Mouse (Mus musculus) small intestine, adult 2 months (tissue): ENCODE measurements around the gene Tbc1d9. TPM values are rescaled to one million over a fixed set of nuclear protein-coding genes. Genes with fewer than 3 reads are reported as not detected.

ENCODE experiments used
- H3K27ac ChIP-seq: fragments of 200-500 bp; 2 replicates; pipeline ENCODE4 v1.5.1; 2012; ENCODE audit warnings: low read depth, low read length, control low read depth, inconsistent platforms; ENCODE audit not compliant: insufficient read depth
- H3K27me3 ChIP-seq: fragments of 200-500 bp; 2 replicates; pipeline ENCODE4 v1.6.1; 2012; ENCODE audit warnings: mild to moderate bottlenecking, moderate library complexity, low read length, inconsistent platforms; ENCODE audit not compliant: control insufficient read depth, insufficient read depth
- H3K36me3 ChIP-seq: fragments of 200-500 bp; 2 replicates; pipeline ENCODE4 v1.6.1; 2012; ENCODE audit warnings: mild to moderate bottlenecking, low read length, control low read depth, inconsistent platforms; ENCODE audit not compliant: control insufficient read depth, insufficient read depth
- H3K4me1 ChIP-seq: fragments of 200-500 bp; 2 replicates; pipeline ENCODE4 v1.6.1; 2012; ENCODE audit warnings: low read length, inconsistent platforms, mixed read lengths; ENCODE audit not compliant: control insufficient read depth, insufficient read depth, insufficient read length
- H3K4me3 ChIP-seq: fragments of 200-500 bp; 2 replicates; pipeline ENCODE4 v1.5.1; 2012; ENCODE audit warnings: low read depth, mild to moderate bottlenecking, control low read depth, inconsistent platforms, low read length, moderate library complexity
- CTCF ChIP-seq: fragments of 200-500 bp; IDR thresholded peaks from 2 replicates; pipeline ENCODE4 v1.5.1; 2012; ENCODE audit warnings: low read depth, mild to moderate bottlenecking, control low read depth, inconsistent platforms, low read length, moderate library complexity, mixed read lengths; ENCODE audit not compliant: insufficient replicate concordance, insufficient read length; ENCODE audit errors: extremely low read depth
- POLR2A ChIP-seq: fragments of 200-500 bp; IDR thresholded peaks from 2 replicates; pipeline ENCODE4 v1.6.1; 2012; ENCODE audit warnings: low read depth, mild to moderate bottlenecking, control low read depth, inconsistent platforms, low read length, moderate library complexity
- WGBS: fragments of 180-500 bp; shearing (Covaris S2); methylation state at CpG from one replicate; pipeline ENCODE4 v1.1.7; 2018; 5-methylcytosine and 5-hydroxymethylcytosine counted together
- polyA plus RNA-seq: library from polyadenylated mRNA; depleted of rRNA; stranded (reverse); fragments of >200 nt; gene quantifications from 2 replicates; pipeline ENCODE4 v1.2.3, GENCODE M21; 2012

Gene Tbc1d9
- polyA plus RNA-seq, 1 experiment: 8.9 TPM

- 82% methylated on average over 7 of the region's 7 CpGs for WGBS
- Histone ChIP-seq H3K4me3 (no peak overlapping the region), H3K27ac (no peak overlapping the region), H3K36me3 (no peaks in the 10 kb centered on the region), H3K27me3 (no peaks in the 10 kb centered on the region), H3K4me1 (peaks cover 7% of the 10 kb centered on the region; the same call in 1 of the 2 replicates)
- TF ChIP-seq POLR2A (no peak), CTCF (no peak)
Observed at GRCm38 (mm10) chr8:83210676-83211075, 45.5 kb downstream of the Tbc1d9 start.

- H3K4me3 ChIP-seq: no peak overlapping the region
- H3K27ac ChIP-seq: no peak overlapping the region
- H3K27me3 ChIP-seq: no peaks in the 10 kb centered on the region
- TF ChIP-seq POLR2A (no peak), CTCF (no peak)
- peaks cover 14% of the 10 kb centered on the region for H3K4me1 ChIP-seq
- H3K36me3 ChIP-seq: no peaks in the 10 kb centered on the region
- 18% methylated on average over 5 of the region's 5 CpGs for WGBS
Observed at GRCm38 (mm10) chr8:83215065-83215464, 49.9 kb downstream of the Tbc1d9 start.

GRCm38 (mm10) chr8:83216520-83216919 lies 51.4 kb downstream of the Tbc1d9 start:
- Histone ChIP-seq H3K4me1 (peaks cover 14% of the 10 kb centered on the region), H3K4me3 (no peak overlapping the region), H3K27ac (no peak overlapping the region), H3K36me3 (no peaks in the 10 kb centered on the region), H3K27me3 (no peaks in the 10 kb centered on the region)
- no peak for TF ChIP-seq POLR2A
- TF ChIP-seq CTCF: no peak
- 23% methylated on average over 6 of the region's 6 CpGs for WGBS

DNA sequence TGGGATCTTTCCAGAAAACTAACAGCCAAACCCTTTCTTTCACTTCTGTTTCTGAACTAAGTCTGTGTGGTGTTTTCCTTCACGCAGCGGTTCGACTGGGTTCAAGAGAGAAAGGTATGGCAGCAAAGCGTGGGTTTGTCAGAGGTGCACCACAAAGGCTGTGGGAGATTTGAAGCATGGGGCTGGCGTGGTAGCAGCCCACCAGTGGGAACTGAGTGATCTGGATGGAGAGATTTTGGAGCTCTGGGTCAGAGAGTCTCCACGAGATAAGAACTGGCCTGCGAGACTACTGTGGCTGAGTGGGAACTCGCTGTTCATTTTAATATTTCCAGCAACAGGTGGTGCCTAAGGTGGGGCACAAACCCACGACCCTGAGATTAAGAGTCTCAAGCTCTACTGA lies 52.0 kb downstream of the Tbc1d9 start:
- WGBS: 77% methylated on average over 9 of the region's 9 CpGs
- H3K27ac ChIP-seq: no peak overlapping the region
- no peaks in the 10 kb centered on the region for H3K36me3 ChIP-seq
- no peak overlapping the region for H3K4me3 ChIP-seq
- peaks cover 14% of the 10 kb centered on the region for H3K4me1 ChIP-seq
- no peaks in the 10 kb centered on the region for H3K27me3 ChIP-seq
- TF ChIP-seq CTCF (no peak), POLR2A (no peak)

DNA sequence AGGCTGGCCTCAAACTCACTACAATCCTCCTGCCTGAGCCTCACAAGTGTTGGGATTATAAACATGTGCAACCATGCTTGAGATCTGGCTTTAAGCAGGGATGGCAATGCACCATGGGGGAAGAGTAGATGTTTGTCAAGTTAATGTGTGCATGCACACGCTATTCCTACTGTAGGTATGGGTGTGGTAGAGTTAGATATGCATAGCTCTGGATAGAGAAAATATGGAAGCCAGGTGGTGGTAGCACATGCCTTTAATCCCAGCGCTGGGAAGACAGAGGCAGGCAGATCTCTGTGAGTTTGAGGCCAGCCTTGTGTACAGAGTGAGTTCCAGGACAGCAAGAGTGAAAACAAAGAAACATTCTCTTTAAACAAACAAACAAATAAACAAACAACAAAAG lies 52.7 kb downstream of the Tbc1d9 start:
- WGBS: 73% methylated on average over 2 of the region's 2 CpGs
- no peak for TF ChIP-seq CTCF
- no peak for TF ChIP-seq POLR2A
- Histone ChIP-seq H3K4me1 (peaks cover 14% of the 10 kb centered on the region), H3K36me3 (no peaks in the 10 kb centered on the region), H3K4me3 (no peak overlapping the region), H3K27me3 (no peaks in the 10 kb centered on the region), H3K27ac (no peak overlapping the region)

- TF ChIP-seq POLR2A (no peak), CTCF (no peak)
- H3K4me3 ChIP-seq: no peak overlapping the region
- H3K27ac ChIP-seq: no peak overlapping the region
- H3K36me3 ChIP-seq: no peaks in the 10 kb centered on the region
- H3K4me1 ChIP-seq: peaks cover 14% of the 10 kb centered on the region
- H3K27me3 ChIP-seq: no peaks in the 10 kb centered on the region
- WGBS: 93% methylated on average over 8 of the region's 8 CpGs
Observed at GRCm38 (mm10) chr8:83219392-83219791, 54.2 kb downstream of the Tbc1d9 start.

GRCm38 (mm10) chr8:83220746-83221145 lies 55.6 kb downstream of the Tbc1d9 start:
- H3K27me3 ChIP-seq: no peaks in the 10 kb centered on the region
- no peak overlapping the region for H3K4me3 ChIP-seq
- WGBS: 73% methylated on average over 3 of the region's 3 CpGs
- no peak overlapping the region for H3K27ac ChIP-seq
- H3K4me1 ChIP-seq: peaks cover 9% of the 10 kb centered on the region
- TF ChIP-seq POLR2A: no peak
- TF ChIP-seq CTCF: no peak
- no peaks in the 10 kb centered on the region for H3K36me3 ChIP-seq
